Mouse (Mus musculus) liver, postnatal 0 days (tissue): ENCODE measurements around the gene Cdk10. TPM values are rescaled to one million over a fixed set of nuclear protein-coding genes. Genes with fewer than 3 reads are reported as not detected.

Source experiments
- ATAC-seq: fragments of 200-750 bp; cut with Nextera tagmentation; 2 replicates; pipeline ENCODE4 v1.8.0; 2017; ENCODE audit warnings: mild to moderate bottlenecking, moderate library complexity
- DNase-seq: peaks from one replicate; pipeline ENCODE4 v3.0.0-alpha.2; 2016
- H3K27ac ChIP-seq: fragments of 300-500 bp; sonication (generic); 2 replicates; pipeline ENCODE4 v1.5.1; 2014; ENCODE audit warnings: antibody characterized with exemption, moderate library complexity, mild to moderate bottlenecking, low read depth
- H3K27me3 ChIP-seq: fragments of 300-500 bp; sonication (generic); 2 replicates; pipeline ENCODE4 v1.6.1; 2014; ENCODE audit warnings: low read length, control low read depth, mixed read lengths; ENCODE audit not compliant: insufficient read depth
- H3K36me3 ChIP-seq: fragments of 300-500 bp; sonication (generic); replicated peaks from 2 replicates; pipeline ENCODE4 v1.6.1; 2014; ENCODE audit warnings: mild to moderate bottlenecking, control low read depth, low read length, moderate library complexity, mixed read lengths; ENCODE audit not compliant: insufficient read depth
- H3K4me1 ChIP-seq: fragments of 300-500 bp; sonication (generic); 2 replicates; pipeline ENCODE4 v1.6.1; 2014; ENCODE audit warnings: antibody characterized with exemption, mild to moderate bottlenecking, control low read depth; ENCODE audit not compliant: insufficient read depth
- H3K4me2 ChIP-seq: fragments of 300-500 bp; sonication (generic); 2 replicates; pipeline ENCODE4 v1.6.1; 2014; ENCODE audit warnings: low read depth, mild to moderate bottlenecking, low read length, moderate library complexity, mixed read lengths
- H3K4me3 ChIP-seq: fragments of 300-500 bp; sonication (generic); 2 replicates; pipeline ENCODE4 v1.5.1; 2014; ENCODE audit warnings: low read depth, low read length
- H3K9ac ChIP-seq: fragments of 300-500 bp; sonication (generic); replicated peaks from 2 replicates; pipeline ENCODE4 v1.6.1; 2014; ENCODE audit warnings: mild to moderate bottlenecking, moderate library complexity
- H3K9me3 ChIP-seq: fragments of 300-500 bp; sonication (generic); 2 replicates; pipeline ENCODE4 v1.6.1; 2016; ENCODE audit warnings: mild to moderate bottlenecking, control low read depth, low read length, mixed read lengths
- CTCF ChIP-seq: sonication (generic); IDR thresholded peaks from 2 replicates; pipeline ENCODE4 v1.5.1; 2016; ENCODE audit warnings: antibody characterized with exemption, low read depth
- EP300 ChIP-seq: IDR thresholded peaks from 2 replicates; pipeline ENCODE4 v1.6.1; 2016; ENCODE audit warnings: antibody characterized with exemption, low read depth, mild to moderate bottlenecking
- WGBS: fragments of 180-500 bp; shearing (Covaris S2); extraction: QIAGEN DNeasy Blood & Tissue Kit; methylation state at CpG from one replicate; pipeline ENCODE4 v1.1.7; 2014; ENCODE audit not compliant: insufficient replicate concordance; 5-methylcytosine and 5-hydroxymethylcytosine counted together
- polyA plus RNA-seq: library from polyadenylated mRNA; unstranded; fragments of >200 nt; fragmentation: Nextera tagmentation; extraction: Ambion mirVana; gene quantifications from 2 replicates; pipeline ENCODE4 v1.2.1, GENCODE M21; 2015

Cdk10 gene
- polyA plus RNA-seq, 1 experiment from 2014 or later: 8.7 TPM

- 64% methylated on average over 5 of the region's 5 CpGs for WGBS
- H3K9ac ChIP-seq: no peak overlapping the region
- no peaks in the 10 kb centered on the region for H3K9me3 ChIP-seq
- no peak overlapping the region for H3K27ac ChIP-seq
- no peak overlapping the region for H3K4me2 ChIP-seq
- TF ChIP-seq CTCF: peak; percentile 41
- no peak for TF ChIP-seq EP300
- H3K4me3 ChIP-seq: no peak overlapping the region
- DNase-seq: no peak
- peaks cover 14% of the 10 kb centered on the region for H3K4me1 ChIP-seq
- H3K27me3 ChIP-seq: peaks cover 7% of the 10 kb centered on the region; the same call in 1 of the 2 replicates
- no peak for ATAC-seq
- peaks cover 8% of the 10 kb centered on the region; the same call in 1 of the 2 replicates for H3K36me3 ChIP-seq
These were observed 7.1 kb downstream of the Cdk10 start for GRCm38 (mm10) chr8:123231742-123232141.

- no peak overlapping the region for H3K4me2 ChIP-seq
- peaks cover 14% of the 10 kb centered on the region for H3K4me1 ChIP-seq
- no peak overlapping the region for H3K4me3 ChIP-seq
- no peak for TF ChIP-seq CTCF
- TF ChIP-seq EP300: no peak
- peaks cover 7% of the 10 kb centered on the region; the same call in 1 of the 2 replicates for H3K27me3 ChIP-seq
- 44% methylated on average over 7 of the region's 7 CpGs for WGBS
- H3K27ac ChIP-seq: no peak overlapping the region
- H3K36me3 ChIP-seq: peaks cover 3% of the 10 kb centered on the region; the same call in 1 of the 2 replicates
- no peaks in the 10 kb centered on the region for H3K9me3 ChIP-seq
- ATAC-seq (no peak), DNase-seq (no peak)
- no peak overlapping the region for H3K9ac ChIP-seq
These were observed 7.9 kb downstream of the Cdk10 start for GRCm38 (mm10) chr8:123232553-123232952.

- H3K36me3 ChIP-seq: no peaks in the 10 kb centered on the region; the same call in 1 of the 2 replicates
- H3K9ac ChIP-seq: no peak overlapping the region
- DNase-seq (no peak), ATAC-seq (no peak)
- H3K4me3 ChIP-seq: no peak overlapping the region
- H3K4me2 ChIP-seq: no peak overlapping the region
- WGBS: 72% methylated on average over 13 of the region's 13 CpGs
- peaks cover 7% of the 10 kb centered on the region; the same call in 1 of the 2 replicates for H3K27me3 ChIP-seq
- no peaks in the 10 kb centered on the region for H3K9me3 ChIP-seq
- TF ChIP-seq EP300 (no peak), CTCF (no peak)
- peaks cover 14% of the 10 kb centered on the region for H3K4me1 ChIP-seq
- H3K27ac ChIP-seq: no peak overlapping the region
These were observed 8.7 kb downstream of the Cdk10 start for GRCm38 (mm10) chr8:123233300-123233699.

GRCm38 (mm10) chr8:123233760-123234159 lies 9.1 kb downstream of the Cdk10 start:
- WGBS: 76% methylated on average over 11 of the region's 11 CpGs
- TF ChIP-seq EP300: no peak
- no peak for TF ChIP-seq CTCF

GRCm38 (mm10) chr8:123234918-123235519 lies 10.4 kb downstream of the Cdk10 start:
- ATAC-seq: no peak; the same call in 1 of the 2 replicates
- peaks cover 7% of the 10 kb centered on the region; the same call in 1 of the 2 replicates for H3K27me3 ChIP-seq
- H3K27ac ChIP-seq: no peak overlapping the region
- no peaks in the 10 kb centered on the region for H3K36me3 ChIP-seq
- peak overlapping the region; percentile 90 for H3K4me2 ChIP-seq
- peak overlapping the region; percentile 76 for H3K4me3 ChIP-seq
- TF ChIP-seq EP300: no peak
- TF ChIP-seq CTCF: no peak
- peaks cover 14% of the 10 kb centered on the region for H3K4me1 ChIP-seq
- 29% methylated on average over 13 of the region's 13 CpGs for WGBS
- no peaks in the 10 kb centered on the region for H3K9me3 ChIP-seq
- no peak for DNase-seq
- H3K9ac ChIP-seq: peak overlapping the region; percentile 74

More at GRCm38 (mm10) chr8:123233760-123234159, 9.1 kb downstream of the Cdk10 start:
- Histone ChIP-seq H3K4me3 (no peak overlapping the region), H3K27ac (no peak overlapping the region), H3K4me2 (no peak overlapping the region), H3K9me3 (no peaks in the 10 kb centered on the region), H3K9ac (no peak overlapping the region), H3K27me3 (peaks cover 7% of the 10 kb centered on the region; the same call in 1 of the 2 replicates), H3K36me3 (no peaks in the 10 kb centered on the region), H3K4me1 (peaks cover 14% of the 10 kb centered on the region)
- no peak for DNase-seq
- ATAC-seq: no peak

GRCm38 (mm10) chr8:123235520-123236497 lies 11.2 kb downstream of the Cdk10 start, which contains the start of gene Spata2l:
Spata2l (minus strand) TSS chr8:123236233.
- peaks cover 7% of the 10 kb centered on the region; the same call in 1 of the 2 replicates for H3K27me3 ChIP-seq
- peaks cover 14% of the 10 kb centered on the region for H3K4me1 ChIP-seq
- 1% methylated on average over 57 of the region's 57 CpGs for WGBS
- peak within 1 kb of the TSS; percentile 76 for H3K4me3 ChIP-seq
- H3K27ac ChIP-seq: peak within 1 kb of the TSS; percentile 74
- peak; percentile 92 for ATAC-seq
- H3K9ac ChIP-seq: peak within 1 kb of the TSS; percentile 74
- DNase-seq: peak; percentile 92
- peak within 1 kb of the TSS; percentile 90 for H3K4me2 ChIP-seq
- TF ChIP-seq CTCF: peak; percentile 53
- TF ChIP-seq EP300: no peak
- no peaks in the 10 kb centered on the region for H3K36me3 ChIP-seq
- H3K9me3 ChIP-seq: no peaks in the 10 kb centered on the region
